Mouse (Mus musculus) intestine, embryonic 15.5 days (tissue): ENCODE data around the gene Atm. TPM values are rescaled to one million over a fixed set of nuclear protein-coding genes. Genes with fewer than 3 reads are reported as not detected.
A peak's percentile ranks its signal among the peaks of the same experiment; 100 is the strongest.

Source experiments
- ATAC-seq: fragments of 200-750 bp; cut with Nextera tagmentation; 2 replicates; pipeline ENCODE4 v1.8.0; 2017; ENCODE audit warnings: moderate TSS enrichment, moderate library complexity
- H3K27ac ChIP-seq: fragments of 300-500 bp; sonication (generic); 2 replicates; pipeline ENCODE4 v1.5.1; 2015; ENCODE audit warnings: mild to moderate bottlenecking, inconsistent platforms
- H3K27me3 ChIP-seq: fragments of 300-500 bp; sonication (generic); replicated peaks from 2 replicates; pipeline ENCODE4 v1.6.1; 2015; ENCODE audit warnings: inconsistent platforms
- H3K36me3 ChIP-seq: fragments of 300-500 bp; sonication (generic); 2 replicates; pipeline ENCODE4 v1.6.1; 2015; ENCODE audit warnings: inconsistent platforms
- H3K4me1 ChIP-seq: fragments of 300-500 bp; sonication (generic); replicated peaks from 2 replicates; pipeline ENCODE4 v1.6.1; 2015; ENCODE audit warnings: inconsistent platforms
- H3K4me2 ChIP-seq: fragments of 300-500 bp; sonication (generic); replicated peaks from 2 replicates; pipeline ENCODE4 v1.6.1; 2015; ENCODE audit warnings: mild to moderate bottlenecking, inconsistent platforms
- H3K4me3 ChIP-seq: fragments of 300-500 bp; sonication (generic); replicated peaks from 2 replicates; pipeline ENCODE4 v1.5.1; 2015; ENCODE audit warnings: inconsistent platforms
- H3K9ac ChIP-seq: fragments of 300-500 bp; sonication (generic); 2 replicates; pipeline ENCODE4 v1.6.1; 2015; ENCODE audit warnings: inconsistent platforms
- H3K9me3 ChIP-seq: fragments of 300-500 bp; sonication (generic); 2 replicates; pipeline ENCODE4 v1.6.1; 2016; ENCODE audit warnings: inconsistent platforms
- WGBS: fragments of 180-500 bp; shearing (Covaris S2); methylation state at CpG from one replicate; pipeline ENCODE4 v1.1.7; 2015; 5-methylcytosine and 5-hydroxymethylcytosine counted together
- polyA plus RNA-seq: library from polyadenylated mRNA; unstranded; fragments of >200 nt; fragmentation: Nextera tagmentation; extraction: Ambion mirVana; gene quantifications from 2 replicates; pipeline ENCODE4 v1.2.1, GENCODE M21; 2015

The Atm gene
- polyA plus RNA-seq, 1 experiment from 2014 or later: 12.0 TPM

DNA sequence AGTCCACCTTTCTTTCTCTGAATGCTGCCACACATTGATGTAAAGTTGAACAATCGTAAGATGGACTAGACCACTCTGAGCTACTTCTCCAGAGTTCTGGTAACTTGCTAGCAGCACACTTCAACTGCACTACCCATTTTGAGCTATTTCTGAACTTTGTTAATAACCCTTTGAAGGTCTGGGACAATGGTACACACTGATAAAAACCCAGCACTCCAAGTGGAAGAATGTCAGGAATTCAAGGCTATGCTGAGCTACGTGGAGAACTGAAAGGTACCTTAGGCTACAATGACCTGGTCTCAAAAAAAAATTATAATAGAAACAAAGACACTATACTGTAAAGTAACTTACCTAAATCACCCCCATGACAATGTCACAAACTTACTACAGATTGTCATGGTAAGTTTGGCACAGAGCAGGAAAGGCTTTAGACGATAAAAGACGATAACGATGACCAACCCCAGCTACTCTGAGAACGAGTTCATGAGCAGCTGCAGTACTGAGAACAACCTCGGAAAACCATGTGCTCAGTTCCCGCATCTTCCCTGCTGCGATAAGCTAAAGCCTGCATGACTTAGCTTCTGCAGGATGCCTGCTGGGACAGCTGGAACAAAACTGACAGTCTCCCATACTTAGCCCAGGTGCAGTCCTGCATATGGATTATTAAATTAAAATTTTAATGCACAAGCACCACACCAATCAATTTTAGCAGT lies 63.6 kb downstream of the Atm start:
- Histone ChIP-seq H3K9ac (no peak overlapping the region), H3K4me3 (no peak overlapping the region), H3K36me3 (no peaks in the 10 kb centered on the region), H3K27me3 (no peaks in the 10 kb centered on the region), H3K9me3 (no peaks in the 10 kb centered on the region), H3K4me1 (no peaks in the 10 kb centered on the region), H3K27ac (no peak overlapping the region), H3K4me2 (no peak overlapping the region)
- 78% methylated on average over 9 of the region's 9 CpGs for WGBS
- ATAC-seq: no peak

GRCm38 (mm10) chr9:53452038-53452437 lies 84.5 kb downstream of the Atm start:
- no peak overlapping the region for H3K4me2 ChIP-seq
- H3K4me3 ChIP-seq: no peak overlapping the region
- 94% methylated on average over 2 of the region's 2 CpGs for WGBS
- no peaks in the 10 kb centered on the region for H3K4me1 ChIP-seq
- ATAC-seq: no peak
- peaks cover 13% of the 10 kb centered on the region for H3K36me3 ChIP-seq
- no peaks in the 10 kb centered on the region for H3K27me3 ChIP-seq
- no peaks in the 10 kb centered on the region for H3K9me3 ChIP-seq
- H3K27ac ChIP-seq: no peak overlapping the region
- no peak overlapping the region for H3K9ac ChIP-seq

DNA sequence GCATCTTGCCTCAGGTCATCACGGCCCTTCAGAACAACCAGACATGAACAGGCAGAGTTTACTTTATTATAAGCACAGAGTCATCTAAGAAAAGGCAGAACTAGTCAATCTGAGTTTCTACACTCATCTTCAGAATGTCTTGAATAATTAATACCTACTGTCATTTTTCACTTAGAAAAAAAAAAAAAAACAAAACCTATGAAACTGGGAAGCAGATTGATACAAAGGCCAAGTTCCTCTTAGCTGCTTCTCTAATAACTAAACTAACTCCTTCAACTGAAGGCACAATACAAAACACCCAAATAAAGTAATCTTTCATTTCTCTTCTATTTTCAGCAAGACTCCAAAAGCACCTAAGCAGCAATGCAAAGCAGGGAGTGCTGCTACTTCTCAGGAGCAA lies 85.9 kb downstream of the Atm start:
- no peak overlapping the region for H3K27ac ChIP-seq
- no peak overlapping the region for H3K4me2 ChIP-seq
- no peaks in the 10 kb centered on the region for H3K27me3 ChIP-seq
- H3K36me3 ChIP-seq: peaks cover 17% of the 10 kb centered on the region
- H3K9me3 ChIP-seq: no peaks in the 10 kb centered on the region
- H3K4me3 ChIP-seq: no peak overlapping the region
- no peak overlapping the region for H3K9ac ChIP-seq
- WGBS: 89% methylated on average over 1 of the region's 1 CpGs
- no peak for ATAC-seq
- H3K4me1 ChIP-seq: no peaks in the 10 kb centered on the region

GRCm38 (mm10) chr9:53435830-53436570 lies 100.5 kb downstream of the Atm start:
- H3K9ac ChIP-seq: no peak overlapping the region
- H3K27me3 ChIP-seq: no peaks in the 10 kb centered on the region
- no peak overlapping the region for H3K27ac ChIP-seq
- peaks cover 5% of the 10 kb centered on the region; the same call in 1 of the 2 replicates for H3K36me3 ChIP-seq
- no peak overlapping the region for H3K4me2 ChIP-seq
- no peak for ATAC-seq
- H3K9me3 ChIP-seq: no peaks in the 10 kb centered on the region
- no peaks in the 10 kb centered on the region for H3K4me1 ChIP-seq
- 86% methylated on average over 14 of the region's 14 CpGs for WGBS
- H3K4me3 ChIP-seq: no peak overlapping the region

GRCm38 (mm10) chr9:53427638-53428037 lies 108.9 kb downstream of the Atm start:
- no peak for ATAC-seq
- no peak overlapping the region for H3K4me2 ChIP-seq
- no peaks in the 10 kb centered on the region for H3K9me3 ChIP-seq
- no peak overlapping the region for H3K9ac ChIP-seq
- no peaks in the 10 kb centered on the region for H3K27me3 ChIP-seq
- no peaks in the 10 kb centered on the region for H3K36me3 ChIP-seq
- H3K4me3 ChIP-seq: no peak overlapping the region
- whole genome bisulfite sequencing: 46% methylated on average over 3 of the region's 3 CpGs
- H3K4me1 ChIP-seq: no peaks in the 10 kb centered on the region
- H3K27ac ChIP-seq: no peak overlapping the region

GRCm38 (mm10) chr9:53426726-53427125 lies 109.8 kb downstream of the Atm start:
- Histone ChIP-seq H3K9me3 (no peaks in the 10 kb centered on the region), H3K27ac (no peak overlapping the region), H3K4me3 (no peak overlapping the region), H3K9ac (no peak overlapping the region), H3K4me1 (no peaks in the 10 kb centered on the region), H3K36me3 (no peaks in the 10 kb centered on the region), H3K27me3 (no peaks in the 10 kb centered on the region), H3K4me2 (no peak overlapping the region)
- ATAC-seq: no peak
- 90% methylated on average over 3 of the region's 3 CpGs for WGBS

- Histone ChIP-seq H3K9me3 (no peaks in the 10 kb centered on the region), H3K4me3 (no peak overlapping the region), H3K36me3 (no peaks in the 10 kb centered on the region), H3K9ac (no peak overlapping the region), H3K4me2 (no peak overlapping the region), H3K27me3 (no peaks in the 10 kb centered on the region), H3K27ac (no peak overlapping the region), H3K4me1 (no peaks in the 10 kb centered on the region)
- 44% methylated on average over 9 of the region's 9 CpGs for WGBS
- ATAC-seq: no peak
These were observed 114.2 kb downstream of the Atm start for GRCm38 (mm10) chr9:53422133-53422896.

DNA sequence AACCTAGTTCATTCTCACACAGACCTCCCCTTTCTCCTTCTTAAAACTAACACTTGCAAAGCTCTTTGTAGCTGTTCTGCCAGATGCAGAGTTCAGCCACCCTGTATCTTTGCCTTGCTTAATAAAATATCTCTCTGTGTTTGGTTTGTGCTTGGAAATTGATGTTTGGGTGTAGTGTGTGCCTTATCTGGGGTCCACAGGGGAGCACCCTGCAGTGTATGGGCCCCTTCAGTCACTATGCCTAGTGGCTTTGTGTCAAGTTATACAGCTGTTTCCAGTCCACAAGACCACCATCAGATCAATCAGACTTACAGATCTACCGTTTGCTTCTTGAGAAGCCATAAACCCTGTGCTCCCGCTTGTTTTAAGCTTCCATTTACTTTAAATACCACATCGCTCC lies 127.1 kb downstream of the Atm start:
- 75% methylated on average over 3 of the region's 3 CpGs for WGBS
- Histone ChIP-seq H3K4me1 (0 out of 2 replicates have a peak, but pooled peaks cover 2% of the 10 kb centered on the region), H3K36me3 (no peaks in the 10 kb centered on the region), H3K4me2 (no peak overlapping the region), H3K9me3 (no peaks in the 10 kb centered on the region), H3K4me3 (no peak overlapping the region), H3K27ac (no peak overlapping the region), H3K9ac (no peak overlapping the region), H3K27me3 (no peaks in the 10 kb centered on the region)
- ATAC-seq: no peak

DNA sequence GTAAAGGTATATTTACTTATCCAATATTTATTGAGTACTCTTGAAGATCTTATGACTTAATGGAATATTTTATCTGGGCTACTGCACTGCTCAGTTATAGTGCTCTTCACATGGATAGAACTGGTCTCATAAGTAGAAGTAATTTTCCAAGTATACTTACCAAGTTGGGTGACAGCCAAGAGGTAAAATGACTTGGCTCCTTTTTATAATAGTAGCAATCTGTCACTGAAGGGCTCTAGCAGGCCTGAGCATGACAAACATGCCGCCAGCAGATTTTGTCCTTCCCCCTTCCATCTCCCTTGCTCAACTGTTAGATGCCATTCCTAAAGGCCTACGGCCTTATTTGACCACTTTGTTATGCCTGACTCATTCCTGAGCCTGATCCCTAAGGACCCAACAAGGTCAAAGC lies 127.6 kb downstream of the Atm start:
- WGBS: 78% methylated on average over 2 of the region's 2 CpGs

GRCm38 (mm10) chr9:53408548-53408947 lies 128.0 kb downstream of the Atm start:
- Histone ChIP-seq H3K27me3 (no peaks in the 10 kb centered on the region), H3K9me3 (no peaks in the 10 kb centered on the region), H3K27ac (no peak overlapping the region), H3K4me1 (0 out of 2 replicates have a peak, but pooled peaks cover 2% of the 10 kb centered on the region), H3K36me3 (no peaks in the 10 kb centered on the region), H3K4me2 (no peak overlapping the region), H3K4me3 (no peak overlapping the region), H3K9ac (no peak overlapping the region)
- ATAC-seq: no peak
- WGBS: 61% methylated on average over 4 of the region's 4 CpGs

More for the DNA sequence above, 127.6 kb downstream of the Atm start:
- Histone ChIP-seq H3K4me3 (no peak overlapping the region), H3K4me2 (no peak overlapping the region), H3K27ac (no peak overlapping the region), H3K27me3 (no peaks in the 10 kb centered on the region), H3K9me3 (no peaks in the 10 kb centered on the region), H3K36me3 (no peaks in the 10 kb centered on the region), H3K4me1 (0 out of 2 replicates have a peak, but pooled peaks cover 2% of the 10 kb centered on the region), H3K9ac (no peak overlapping the region)
- ATAC-seq: no peak

DNA sequence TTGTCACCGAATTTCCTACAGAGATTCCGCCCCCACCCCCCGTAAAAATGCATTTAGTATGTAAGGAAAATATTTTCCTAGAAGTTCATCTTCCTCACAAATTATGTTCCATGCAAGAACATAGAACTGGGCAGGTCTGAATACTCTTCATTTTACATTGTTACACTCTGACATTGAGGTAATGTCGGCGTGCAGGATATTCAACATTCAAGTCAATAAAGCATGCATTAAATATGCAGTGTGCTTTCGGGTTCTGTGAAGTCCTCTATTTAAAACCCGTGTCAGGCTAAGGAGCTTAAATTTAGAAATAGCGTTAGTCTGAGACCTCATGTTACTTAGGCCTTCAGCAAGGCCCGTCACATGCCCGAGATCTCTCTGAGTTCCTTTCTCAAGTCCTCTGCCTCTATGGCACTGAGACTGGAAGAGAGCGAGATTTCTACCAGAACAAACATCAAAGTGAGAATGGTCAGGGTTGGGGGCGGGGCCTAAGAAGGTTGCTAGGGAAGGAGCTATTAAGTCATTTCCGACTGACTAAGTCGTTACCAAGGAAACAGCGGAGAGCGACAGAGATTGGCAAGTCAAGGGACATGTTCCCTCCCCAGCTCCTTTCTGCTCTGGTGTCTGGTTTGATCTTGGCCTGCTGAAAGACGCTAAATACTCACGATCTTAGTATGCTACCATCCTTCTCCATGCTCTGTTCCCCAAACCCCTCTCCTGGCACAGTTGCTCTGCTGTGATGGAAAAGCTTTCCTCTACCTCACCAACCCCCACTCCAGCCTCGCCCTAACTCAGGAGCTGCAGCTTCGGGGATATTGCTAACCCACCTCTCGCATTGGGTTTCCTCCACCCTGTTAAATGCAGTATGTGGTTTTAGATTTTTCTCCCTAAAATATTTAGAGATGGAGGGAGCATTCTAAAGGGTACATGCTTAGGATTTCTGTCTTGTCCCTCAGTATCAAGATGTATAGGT lies 131.5 kb downstream of the Atm start:
- H3K27ac ChIP-seq: peak overlapping the region; percentile 4; the same call in 1 of the 2 replicates
- peaks cover 10% of the 10 kb centered on the region; the same call in 1 of the 2 replicates for H3K4me1 ChIP-seq
- no peaks in the 10 kb centered on the region for H3K27me3 ChIP-seq
- peak overlapping the region; percentile 65 for H3K4me2 ChIP-seq
- WGBS: 22% methylated on average over 21 of the region's 21 CpGs
- peak overlapping the region; percentile 35 for H3K4me3 ChIP-seq
- H3K36me3 ChIP-seq: no peaks in the 10 kb centered on the region
- H3K9me3 ChIP-seq: no peaks in the 10 kb centered on the region
- no peak overlapping the region for H3K9ac ChIP-seq
- peak; percentile 87 for ATAC-seq
